Mouse (Mus musculus) forelimb bud, embryonic 11.5 days (tissue): Measurements from ENCODE around the gene Cacna2d2.
"Not testable (repeated sequence)": the region's sequence is repeated elsewhere in the genome, so short reads cannot be mapped to it uniquely, and the experiment has no call there.

Experiments
- DNase-seq: peaks from one replicate; pipeline ENCODE4 v3.0.0-alpha.2; 2012; ENCODE audit warnings: low read depth, low spot score

Gene Cacna2d2

GRCm38 (mm10) chr9:107553541-107554318 lies 154.3 kb downstream of the Cacna2d2 start:
- peak; percentile 48 for DNase-seq

- peak; percentile 99 for DNase-seq
Observed at GRCm38 (mm10) chr9:107554319-107554825, 155.0 kb downstream of the Cacna2d2 start.

GRCm38 (mm10) chr9:107555031-107555457 lies 155.6 kb downstream of the Cacna2d2 start:
- DNase-seq: no peak

GRCm38 (mm10) chr9:107555701-107556100 lies 156.3 kb downstream of the Cacna2d2 start:
- no peak for DNase-seq

- no peak for DNase-seq
Observed at GRCm38 (mm10) chr9:107556346-107556745, 156.9 kb downstream of the Cacna2d2 start.

GRCm38 (mm10) chr9:107563029-107563581 lies 163.7 kb downstream of the Cacna2d2 start, which contains the start of gene Tusc2:
Gene Tusc2, plus strand, starts transcription at chr9:107563255.
- peak; percentile 93 for DNase-seq

GRCm38 (mm10) chr9:107565556-107565955 lies 166.1 kb downstream of the Cacna2d2 start:
- not testable (repeated sequence) for DNase-seq

- peak; percentile 75 for DNase-seq
Observed at GRCm38 (mm10) chr9:107566041-107566709, 166.8 kb downstream of the Cacna2d2 start.

- no peak for DNase-seq
Observed at GRCm38 (mm10) chr9:107566855-107567254, 167.4 kb downstream of the Cacna2d2 start.

GRCm38 (mm10) chr9:107567702-107568319 lies 168.4 kb downstream of the Cacna2d2 start, which contains the start of gene Hyal2:
Gene Hyal2, plus strand, starts transcription at chr9:107567945.
- DNase-seq: no peak

GRCm38 (mm10) chr9:107568331-107569261 lies 169.2 kb downstream of the Cacna2d2 start:
- DNase-seq: peak; percentile 89

GRCm38 (mm10) chr9:107569270-107569669 lies 169.9 kb downstream of the Cacna2d2 start:
- DNase-seq: no peak

- DNase-seq: no peak
Observed at GRCm38 (mm10) chr9:107570016-107570415, 170.6 kb downstream of the Cacna2d2 start.

- no peak for DNase-seq
Observed at GRCm38 (mm10) chr9:107570845-107571244, 171.4 kb downstream of the Cacna2d2 start.

GRCm38 (mm10) chr9:107571534-107572326 lies 172.3 kb downstream of the Cacna2d2 start:
- DNase-seq: no peak

GRCm38 (mm10) chr9:107572327-107572662 lies 172.9 kb downstream of the Cacna2d2 start:
- DNase-seq: no peak

GRCm38 (mm10) chr9:107573774-107574173 lies 174.4 kb downstream of the Cacna2d2 start:
- not testable (repeated sequence) for DNase-seq

GRCm38 (mm10) chr9:107575579-107576356 lies 176.4 kb downstream of the Cacna2d2 start:
- DNase-seq: no peak
